Mouse (Mus musculus): ENCODE results near the gene Slc25a44.

GRCm38 (mm10) chr3:88464425-88464824 lies 39.5 kb upstream of the Slc25a44 start:
- TF ChIP-seq ZC3H11A (IDR thresholded peaks at IDR 0.05; ENCODE audit: borderline replicate concordance, low read depth, low read length) (no peak), MAFK (IDR thresholded peaks at IDR 0.05; ENCODE audit: insufficient read depth, low read depth, low read length) (no peak)

Data from ES-E14 (cell line).